Mouse (Mus musculus) activated CD4-positive, CD25-positive, alpha-beta regulatory T cell, adult 4 months (primary cell): ENCODE data around the gene Gm21173. TPM values are rescaled to one million over a fixed set of nuclear protein-coding genes. Genes with fewer than 3 reads are reported as not detected.
"Not testable (repeated sequence)": the region's sequence is repeated elsewhere in the genome, so short reads cannot be mapped to it uniquely, and the experiment has no call there.

Experiments
- ATAC-seq: one replicate; pipeline ENCODE4 v1.8.0; 2017
- polyA plus RNA-seq, 2 experiments: library from polyadenylated mRNA; unstranded; fragments of 100-300 nt; shearing (Covaris generic); gene quantifications; one replicate each; pipeline ENCODE4 v1.2.1; 2017

Gm21173 gene
- not detected for polyA plus RNA-seq

DNA sequence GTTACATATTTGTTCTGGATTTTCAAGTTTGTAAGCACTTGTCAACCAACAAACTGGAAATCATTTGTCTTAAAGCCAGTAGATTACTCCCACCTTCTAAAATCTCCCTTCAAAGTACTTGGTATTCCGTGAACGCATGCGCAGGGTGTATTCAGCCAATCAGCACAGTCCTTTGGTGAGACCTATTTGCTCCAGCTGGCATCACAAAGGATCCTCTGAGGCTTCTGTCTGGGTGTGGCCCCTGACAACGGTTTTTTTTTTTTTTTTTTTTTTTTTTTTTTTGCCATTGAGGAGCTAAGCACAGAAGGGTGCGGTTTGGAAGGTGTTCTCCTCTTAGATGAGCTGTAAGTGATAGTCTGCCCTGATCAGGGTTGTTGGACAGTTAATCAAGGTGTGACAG lies at the start of gene Gm21173:
TSS of gene Gm21173 (plus strand) at position 301 of the 400 bp plus-strand sequence.
- not testable (repeated sequence) for ATAC-seq
